Mouse (Mus musculus) brown adipose tissue, adult 24 weeks (tissue): ENCODE results near the gene Krt20. TPM values are rescaled to one million over a fixed set of nuclear protein-coding genes. Genes with fewer than 3 reads are reported as not detected.

ENCODE experiments used
- H3K27ac ChIP-seq: fragments of 200-500 bp; replicated peaks from 2 replicates; pipeline ENCODE4 v1.5.1; 2012; ENCODE audit warnings: low read depth, mild to moderate bottlenecking, low read length
- H3K4me1 ChIP-seq: fragments of 200-500 bp; 2 replicates; pipeline ENCODE4 v1.6.1; 2012; ENCODE audit warnings: low read length, mixed read lengths; ENCODE audit not compliant: control insufficient read depth, insufficient read depth, insufficient read length
- H3K4me3 ChIP-seq: fragments of 200-500 bp; 2 replicates; pipeline ENCODE4 v1.5.1; 2012; ENCODE audit warnings: low read depth, mild to moderate bottlenecking, low read length, moderate library complexity; ENCODE audit not compliant: insufficient read depth
- polyA plus RNA-seq: library from polyadenylated mRNA; stranded (reverse); fragments of >200 nt; gene quantifications from 2 replicates; pipeline ENCODE4 v1.2.4, GENCODE M21; 2012; ENCODE audit not compliant: missing spikeins, insufficient read depth, insufficient read length

Gene Krt20
- polyA plus RNA-seq, result not detected in 2 replicates

- Histone ChIP-seq H3K27ac (no peak within 1 kb of the TSS), H3K4me3 (no peak within 1 kb of the TSS), H3K4me1 (no peaks in the 10 kb centered on the region)
Observed at GRCm38 (mm10) chr11:99437972-99438371, at the start of gene Krt20. Gene Krt20 (minus strand): TSS chr11:99438150.

DNA sequence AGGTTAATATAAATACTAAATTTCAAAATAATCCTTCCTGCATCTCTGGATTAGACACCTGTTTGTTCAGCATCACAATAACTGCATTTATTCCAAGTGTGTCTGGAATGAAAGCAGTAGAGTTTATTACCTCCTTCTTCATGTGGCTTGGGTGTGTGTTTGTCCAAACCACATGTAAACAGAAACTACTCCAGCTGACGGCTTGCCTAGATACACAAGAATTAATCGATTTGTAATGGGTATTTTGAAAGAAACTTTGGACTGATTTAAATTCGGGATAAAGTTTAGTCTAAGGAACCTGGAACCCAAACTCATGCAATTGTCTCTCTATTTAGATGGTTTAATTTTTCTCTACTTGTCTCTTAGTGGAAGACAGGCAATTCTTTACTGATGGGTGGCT lies 37.0 kb upstream of the Krt20 start:
- no peak overlapping the region for H3K27ac ChIP-seq
- H3K4me3 ChIP-seq, result no peak overlapping the region
- H3K4me1 ChIP-seq, result no peaks in the 10 kb centered on the region

- Histone ChIP-seq H3K27ac (no peak overlapping the region), H3K4me1 (no peaks in the 10 kb centered on the region), H3K4me3 (no peak overlapping the region)
Observed at GRCm38 (mm10) chr11:99473433-99473832, 35.5 kb upstream of the Krt20 start.

DNA sequence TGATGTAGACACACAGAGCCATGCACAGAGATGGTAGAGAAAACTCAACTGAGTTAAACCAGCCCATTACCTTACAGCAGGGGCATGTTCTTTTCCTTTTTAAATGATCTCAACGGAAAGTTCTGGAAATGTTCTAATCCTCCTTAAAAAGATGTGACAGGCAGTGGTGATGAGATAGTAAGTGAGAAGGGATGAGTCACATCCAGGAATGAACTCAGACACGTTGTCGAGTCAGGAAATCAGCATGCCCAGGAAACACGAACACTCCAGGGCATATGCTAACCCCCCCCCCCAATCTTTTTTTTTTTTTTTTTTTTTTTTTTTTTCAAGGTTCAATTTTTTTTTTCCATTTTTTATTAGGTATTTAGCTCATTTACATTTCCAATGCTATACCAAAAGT lies 34.5 kb upstream of the Krt20 start:
- no peak overlapping the region for H3K27ac ChIP-seq
- no peaks in the 10 kb centered on the region for H3K4me1 ChIP-seq
- no peak overlapping the region for H3K4me3 ChIP-seq

- no peaks in the 10 kb centered on the region for H3K4me1 ChIP-seq
- no peak overlapping the region for H3K27ac ChIP-seq
- H3K4me3 ChIP-seq, result no peak overlapping the region
Observed at GRCm38 (mm10) chr11:99471946-99472345, 34.0 kb upstream of the Krt20 start.

- Histone ChIP-seq H3K4me3 (no peak overlapping the region), H3K27ac (no peak overlapping the region)
Observed at GRCm38 (mm10) chr11:99469228-99469627, 31.3 kb upstream of the Krt20 start.

GRCm38 (mm10) chr11:99468566-99468965 lies 30.6 kb upstream of the Krt20 start:
- no peak overlapping the region for H3K27ac ChIP-seq
- H3K4me1 ChIP-seq, result no peaks in the 10 kb centered on the region
- no peak overlapping the region for H3K4me3 ChIP-seq

More at GRCm38 (mm10) chr11:99469228-99469627, 31.3 kb upstream of the Krt20 start:
- no peaks in the 10 kb centered on the region for H3K4me1 ChIP-seq

DNA sequence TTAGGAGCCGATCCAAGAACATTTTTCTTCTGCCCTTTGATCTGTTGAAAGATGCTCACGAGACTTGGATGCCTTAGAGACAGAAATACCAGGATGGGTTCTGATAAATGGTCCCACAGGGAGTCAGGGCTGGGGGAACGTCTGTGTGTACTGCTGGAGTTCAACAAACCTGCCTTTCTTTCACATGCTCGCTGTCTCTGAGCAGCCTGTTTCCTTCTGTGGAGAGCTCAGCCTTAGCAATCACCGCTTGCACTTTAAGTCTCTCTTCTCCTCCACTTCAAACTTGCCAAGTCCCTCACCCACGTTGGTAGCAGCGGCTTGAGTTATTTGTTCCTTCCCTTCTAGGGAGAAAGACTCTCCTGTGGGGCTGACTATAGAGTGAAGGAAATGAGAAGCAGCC lies 28.4 kb upstream of the Krt20 start:
- Histone ChIP-seq H3K4me3 (no peak overlapping the region), H3K4me1 (no peaks in the 10 kb centered on the region), H3K27ac (no peak overlapping the region)

GRCm38 (mm10) chr11:99464836-99465235 lies 26.9 kb upstream of the Krt20 start:
- H3K4me3 ChIP-seq, result no peak overlapping the region
- H3K27ac ChIP-seq, result no peak overlapping the region
- no peaks in the 10 kb centered on the region for H3K4me1 ChIP-seq

DNA sequence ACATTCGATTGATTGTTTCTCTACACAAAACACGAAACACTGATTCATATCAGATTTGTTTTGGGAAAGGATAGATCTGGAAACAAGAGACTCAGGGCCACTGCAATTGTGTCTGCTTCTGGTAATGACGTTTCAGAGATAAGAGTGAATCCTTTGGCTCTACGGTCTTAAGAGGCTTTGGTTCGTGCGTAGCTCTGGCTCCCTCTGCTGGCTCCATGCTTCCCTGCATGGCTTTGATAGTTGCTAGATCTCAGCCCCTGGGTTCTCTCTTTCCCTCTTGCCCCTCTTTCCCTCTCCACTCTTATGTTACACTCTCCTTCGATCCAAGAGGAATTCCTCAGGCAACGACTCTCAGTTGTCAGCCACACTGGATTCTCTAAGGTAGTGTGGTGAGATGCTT lies 25.2 kb upstream of the Krt20 start:
- H3K4me3 ChIP-seq, result no peak overlapping the region
- H3K27ac ChIP-seq, result no peak overlapping the region
- H3K4me1 ChIP-seq, result no peaks in the 10 kb centered on the region

GRCm38 (mm10) chr11:99461736-99462135 lies 23.8 kb upstream of the Krt20 start:
- Histone ChIP-seq H3K4me1 (no peaks in the 10 kb centered on the region), H3K27ac (no peak overlapping the region), H3K4me3 (no peak overlapping the region)

- Histone ChIP-seq H3K27ac (no peak overlapping the region), H3K4me1 (no peaks in the 10 kb centered on the region), H3K4me3 (no peak overlapping the region)
Observed at GRCm38 (mm10) chr11:99458887-99459286, 20.9 kb upstream of the Krt20 start.

GRCm38 (mm10) chr11:99454759-99455158 lies 16.8 kb upstream of the Krt20 start:
- Histone ChIP-seq H3K4me1 (no peaks in the 10 kb centered on the region), H3K27ac (no peak overlapping the region), H3K4me3 (no peak overlapping the region)

- no peak overlapping the region for H3K4me3 ChIP-seq
- no peak overlapping the region for H3K27ac ChIP-seq
- H3K4me1 ChIP-seq, result no peaks in the 10 kb centered on the region
Observed at GRCm38 (mm10) chr11:99454044-99454443, 16.1 kb upstream of the Krt20 start.

GRCm38 (mm10) chr11:99448769-99449168 lies 10.8 kb upstream of the Krt20 start:
- H3K27ac ChIP-seq, result no peak overlapping the region
- H3K4me1 ChIP-seq, result no peaks in the 10 kb centered on the region
- H3K4me3 ChIP-seq, result no peak overlapping the region

DNA sequence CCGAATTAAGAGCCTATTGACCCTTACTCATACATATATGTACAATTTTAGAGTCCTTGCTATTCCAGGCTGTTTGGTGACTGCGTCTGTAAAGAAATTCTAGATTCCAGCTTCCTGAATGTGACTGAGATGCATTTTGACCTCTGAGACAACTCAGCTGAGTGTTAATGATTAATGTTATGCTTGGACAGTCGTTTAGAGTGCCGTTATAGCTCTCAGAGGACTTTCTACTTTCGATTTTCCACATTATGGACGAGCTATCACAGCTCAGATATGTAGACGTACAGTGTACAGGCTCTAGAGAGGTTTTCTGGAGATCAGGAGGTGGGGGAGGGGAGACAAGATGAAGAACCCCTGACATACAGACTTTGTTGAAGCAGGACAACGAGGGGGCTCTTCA lies 3.3 kb upstream of the Krt20 start:
- Histone ChIP-seq H3K4me1 (no peaks in the 10 kb centered on the region), H3K4me3 (no peak overlapping the region), H3K27ac (no peak overlapping the region)

- Histone ChIP-seq H3K27ac (no peak overlapping the region), H3K4me3 (no peak overlapping the region), H3K4me1 (no peaks in the 10 kb centered on the region)
Observed at GRCm38 (mm10) chr11:99439465-99439864, 1.5 kb upstream of the Krt20 start.
